Mouse (Mus musculus): Measurements from ENCODE around the gene Srl. TPM values are rescaled to one million over a fixed set of nuclear protein-coding genes. Genes with fewer than 3 reads are reported as not detected.
"Not testable (repeated sequence)": the region's sequence is repeated elsewhere in the genome, so short reads cannot be mapped to it uniquely, and the experiment has no call there.

Gene Srl
- total RNA-seq, 2 experiments from 2014 or later = 8.2 to 16.3 TPM

DNA sequence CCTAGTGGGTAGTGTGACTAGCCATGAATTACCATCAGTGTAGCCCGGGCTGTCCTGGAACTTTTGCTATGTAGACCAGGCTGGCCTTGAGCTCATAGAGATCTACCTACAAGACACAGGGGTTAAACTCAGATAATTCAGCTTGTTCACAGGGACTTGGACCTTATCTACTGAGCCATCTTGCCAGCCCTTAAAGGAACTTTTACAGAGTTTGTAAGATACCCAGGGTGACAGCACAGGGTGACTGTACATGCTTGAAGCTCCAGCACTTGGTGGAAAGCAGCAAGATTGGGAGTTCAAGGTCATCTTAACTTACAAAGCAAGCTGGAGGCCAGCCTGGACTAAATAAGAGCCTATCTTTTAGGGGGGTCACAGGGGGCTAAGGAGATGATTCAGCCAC lies 13.9 kb upstream of the Srl start:
- no peak for ATAC-seq (replicated peaks; ENCODE audit: poor library complexity, severe bottlenecking)

GRCm38 (mm10) chr16:4552829-4553550 lies 11.4 kb upstream of the Srl start:
- ATAC-seq (replicated peaks; ENCODE audit: poor library complexity, severe bottlenecking) = peak; percentile 20

DNA sequence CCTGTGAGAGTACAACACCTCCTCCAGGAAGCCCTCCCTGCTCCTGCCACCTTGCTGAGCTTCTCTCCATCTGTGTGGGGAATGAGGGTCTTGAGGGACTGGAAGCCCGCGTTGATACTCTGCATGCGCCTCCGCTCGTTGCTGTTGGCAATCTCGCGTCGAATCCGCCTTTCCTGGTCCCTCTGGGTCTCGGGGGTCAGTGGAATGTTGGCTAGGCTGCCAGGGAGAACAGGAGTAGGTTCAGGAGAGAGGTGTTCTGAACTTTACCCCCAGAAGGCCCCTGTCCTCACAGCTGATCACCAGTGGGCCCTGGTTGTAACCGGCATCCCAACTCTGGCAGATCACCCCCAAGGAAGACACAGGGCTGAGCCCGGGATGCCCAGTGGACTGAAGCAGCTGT lies 10.3 kb upstream of the Srl start:
- ATAC-seq (replicated peaks; ENCODE audit: poor library complexity, severe bottlenecking) = no peak

- ATAC-seq (replicated peaks; ENCODE audit: poor library complexity, severe bottlenecking) = peak; percentile 83
Measured at GRCm38 (mm10) chr16:4551056-4551455, 9.4 kb upstream of the Srl start.

- no peak for ATAC-seq (replicated peaks; ENCODE audit: poor library complexity, severe bottlenecking)
Measured at GRCm38 (mm10) chr16:4548953-4549688, 7.5 kb upstream of the Srl start.

DNA sequence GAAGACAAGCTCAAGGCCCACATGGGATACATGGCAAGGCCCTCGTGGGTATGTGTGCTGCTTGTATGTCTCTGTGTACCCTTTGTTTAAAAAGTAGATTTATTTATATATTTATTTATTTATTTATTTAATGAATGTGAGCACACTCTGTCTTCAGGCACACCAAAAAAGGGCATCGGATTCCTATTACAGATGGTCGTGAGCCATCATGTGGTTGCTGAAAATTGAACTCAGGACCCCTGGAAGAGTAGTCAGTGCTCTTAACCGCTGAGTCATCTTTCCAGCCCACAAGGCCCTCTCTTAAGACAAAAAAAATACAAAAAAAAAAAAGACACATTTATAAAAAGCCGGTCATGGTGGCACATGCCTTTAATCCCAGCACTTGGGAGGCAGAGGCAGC lies 6.0 kb upstream of the Srl start:
- ATAC-seq (replicated peaks; ENCODE audit: poor library complexity, severe bottlenecking) = no peak

DNA sequence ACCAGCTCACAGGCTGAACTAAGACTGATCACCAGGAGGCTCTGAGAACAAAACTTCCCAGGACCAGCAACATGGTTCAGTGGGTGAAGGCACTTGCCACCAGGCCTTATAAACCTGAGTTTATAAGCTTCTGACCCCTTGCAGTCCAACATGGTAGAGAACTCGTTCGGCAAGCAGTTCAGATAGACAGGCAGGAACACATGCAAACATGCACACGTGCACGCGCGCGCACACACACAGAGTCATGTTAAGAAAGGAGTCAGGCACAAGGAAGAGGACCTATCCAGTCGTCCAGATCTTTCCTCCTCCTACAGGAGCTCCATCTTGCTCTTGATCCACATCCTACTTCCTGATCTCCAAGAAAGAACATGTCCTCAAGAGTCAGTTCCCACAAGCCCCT lies 5.2 kb upstream of the Srl start:
- no peak for ATAC-seq (replicated peaks; ENCODE audit: poor library complexity, severe bottlenecking)

DNA sequence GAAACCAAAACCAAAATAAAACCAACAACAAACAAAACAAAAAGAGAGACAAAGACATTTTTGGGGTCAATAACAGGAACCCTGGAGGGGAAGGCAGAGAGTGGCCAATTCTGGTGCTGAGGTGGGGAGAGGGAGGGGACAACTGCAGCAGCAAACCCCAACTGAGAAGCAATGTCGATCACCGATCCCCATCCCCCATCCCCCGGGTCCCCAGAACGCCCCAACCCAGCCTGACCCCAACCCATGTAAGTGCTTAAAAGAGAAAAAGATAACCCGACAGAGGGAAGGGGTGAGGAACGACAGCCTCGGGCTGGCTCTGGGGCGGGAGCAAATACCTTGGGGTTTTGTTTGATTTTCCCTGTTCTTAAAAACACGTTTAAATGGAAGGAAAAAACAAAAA lies 3.2 kb upstream of the Srl start:
- no peak for ATAC-seq (replicated peaks; ENCODE audit: poor library complexity, severe bottlenecking)

DNA sequence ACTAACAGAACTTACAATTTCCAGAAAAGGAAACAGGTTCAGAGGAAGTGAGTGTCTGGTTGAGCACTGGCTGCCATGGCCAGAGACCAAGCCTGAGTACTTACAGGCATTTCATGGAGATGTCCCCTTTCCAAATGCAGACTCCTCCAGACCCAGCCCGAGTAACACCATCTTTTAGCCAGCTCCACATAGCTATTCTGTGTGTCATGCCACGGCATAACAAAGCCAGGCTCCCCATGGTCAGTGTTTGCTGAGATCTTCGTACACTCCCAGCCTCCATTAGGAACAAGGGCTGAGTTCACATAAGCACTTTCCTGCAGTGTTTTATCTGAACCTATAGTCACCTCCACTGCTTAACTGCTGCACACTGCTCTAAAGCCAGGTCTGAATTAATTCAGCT lies 1.6 kb upstream of the Srl start:
- no peak for ATAC-seq (replicated peaks; ENCODE audit: poor library complexity, severe bottlenecking)

DNA sequence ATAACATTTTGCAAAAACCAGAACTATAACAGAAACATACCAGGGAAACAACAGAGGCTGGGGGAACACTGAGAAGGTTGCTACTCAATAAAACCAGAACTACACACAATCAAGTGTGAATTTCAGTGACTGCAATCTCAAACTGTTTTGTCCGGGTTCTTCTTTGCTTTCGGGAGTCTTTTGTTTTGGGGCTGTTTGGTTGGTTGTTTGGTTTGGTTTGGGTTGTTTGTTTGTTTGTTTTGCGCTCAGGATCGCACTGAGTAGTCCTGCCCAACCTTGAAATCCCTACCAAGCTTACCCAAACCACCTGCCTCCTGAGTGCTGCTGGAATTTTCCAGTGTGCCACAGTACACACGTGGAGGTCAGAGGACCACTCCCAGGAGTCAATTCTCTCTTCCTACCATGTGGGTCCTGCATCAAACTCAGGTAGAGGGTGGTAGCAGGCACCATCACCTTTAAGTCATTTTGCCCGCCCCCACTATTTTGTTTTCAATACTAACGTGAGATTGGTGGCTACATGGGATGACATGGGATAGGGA lies 689 bp upstream of the Srl start:
- ATAC-seq (replicated peaks; ENCODE audit: poor library complexity, severe bottlenecking) = no peak

GRCm38 (mm10) chr16:4541033-4541432 lies 583 bp downstream of the Srl start:
- no peak for ATAC-seq (replicated peaks; ENCODE audit: poor library complexity, severe bottlenecking)

- no peak for ATAC-seq (replicated peaks; ENCODE audit: poor library complexity, severe bottlenecking)
Measured at GRCm38 (mm10) chr16:4540064-4540775, 1.4 kb downstream of the Srl start.

DNA sequence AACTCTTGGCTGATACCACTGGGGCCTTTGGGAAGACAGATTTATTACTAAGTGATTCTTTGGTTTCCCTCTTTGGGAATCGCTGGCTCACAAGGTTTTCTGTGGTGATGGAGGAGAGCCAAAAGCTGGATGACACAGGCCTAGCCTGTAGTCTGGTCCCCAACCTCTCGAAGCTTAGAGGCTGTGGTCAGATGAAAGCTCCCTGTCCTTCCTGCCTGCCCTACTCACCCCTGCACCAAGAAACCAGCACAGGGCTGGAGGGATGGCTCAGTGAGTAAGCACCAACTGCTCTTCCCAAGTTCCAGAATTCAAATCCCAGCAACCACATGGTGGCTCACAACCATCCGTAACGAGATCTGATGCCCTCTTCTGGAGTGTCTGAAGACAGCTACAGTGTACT lies 2.1 kb downstream of the Srl start:
- ATAC-seq (replicated peaks; ENCODE audit: poor library complexity, severe bottlenecking) = no peak

GRCm38 (mm10) chr16:4537616-4538358 lies 3.8 kb downstream of the Srl start:
- no peak for ATAC-seq (replicated peaks; ENCODE audit: poor library complexity, severe bottlenecking)

- not testable (repeated sequence) for ATAC-seq (replicated peaks; ENCODE audit: poor library complexity, severe bottlenecking)
Measured at GRCm38 (mm10) chr16:4527373-4527772, 14.2 kb downstream of the Srl start.

- no peak for ATAC-seq (replicated peaks; ENCODE audit: poor library complexity, severe bottlenecking)
Measured at GRCm38 (mm10) chr16:4523313-4524004, 18.2 kb downstream of the Srl start.

- no peak for ATAC-seq (replicated peaks; ENCODE audit: poor library complexity, severe bottlenecking)
Measured at GRCm38 (mm10) chr16:4522879-4523278, 18.7 kb downstream of the Srl start.

- ATAC-seq (replicated peaks; ENCODE audit: poor library complexity, severe bottlenecking) = no peak
Measured at GRCm38 (mm10) chr16:4521735-4522530, 19.7 kb downstream of the Srl start.

- ATAC-seq (replicated peaks; ENCODE audit: poor library complexity, severe bottlenecking) = no peak
Measured at GRCm38 (mm10) chr16:4521074-4521667, 20.4 kb downstream of the Srl start.
